Mouse (Mus musculus) thymus, adult 2 months (tissue): ENCODE data around the gene Abhd16a. TPM values are rescaled to one million over a fixed set of nuclear protein-coding genes. Genes with fewer than 3 reads are reported as not detected.

Experiments
- DNase-seq: peaks from one replicate; pipeline ENCODE4 v3.0.0; 2021
- H3K27ac ChIP-seq: fragments of 200-500 bp; 2 replicates; pipeline ENCODE4 v1.5.1; 2012; ENCODE audit warnings: low read length, control low read depth; ENCODE audit not compliant: control insufficient read depth, insufficient read depth
- H3K27me3 ChIP-seq: fragments of 200-500 bp; 2 replicates; pipeline ENCODE4 v1.6.1; 2012; ENCODE audit warnings: mild to moderate bottlenecking, low read length, moderate library complexity, mixed read lengths; ENCODE audit not compliant: control insufficient read depth, insufficient read depth
- H3K36me3 ChIP-seq: fragments of 200-500 bp; 2 replicates; pipeline ENCODE4 v1.6.1; 2012; ENCODE audit warnings: mild to moderate bottlenecking, low read length, moderate library complexity; ENCODE audit not compliant: control insufficient read depth, insufficient read depth
- H3K4me1 ChIP-seq: fragments of 200-500 bp; replicated peaks from 2 replicates; pipeline ENCODE4 v1.6.1; 2012; ENCODE audit warnings: low read length; ENCODE audit not compliant: control insufficient read depth, insufficient read depth
- H3K4me3 ChIP-seq: fragments of 200-500 bp; 2 replicates; pipeline ENCODE4 v1.5.1; 2012; ENCODE audit warnings: mild to moderate bottlenecking, low read length, control low read depth, moderate library complexity; ENCODE audit not compliant: control insufficient read depth, insufficient read depth
- CTCF ChIP-seq: fragments of 200-500 bp; IDR thresholded peaks from 2 replicates; pipeline ENCODE4 v1.5.1; 2012; ENCODE audit warnings: mild to moderate bottlenecking, control low read depth, low read length, moderate library complexity, borderline replicate concordance; ENCODE audit not compliant: control insufficient read depth, poor library complexity, insufficient read depth; ENCODE audit errors: extremely low read depth
- POLR2A ChIP-seq: fragments of 200-500 bp; IDR thresholded peaks from 2 replicates; pipeline ENCODE4 v1.6.1; 2012; ENCODE audit warnings: mild to moderate bottlenecking, low read length, control low read depth, moderate library complexity; ENCODE audit not compliant: control insufficient read depth, poor library complexity, insufficient read depth; ENCODE audit errors: extremely low read depth
- WGBS: fragments of 180-500 bp; shearing (Covaris S2); methylation state at CpG from one replicate; pipeline ENCODE4 v1.1.7; 2018; 5-methylcytosine and 5-hydroxymethylcytosine counted together
- polyA plus RNA-seq: library from polyadenylated mRNA; depleted of rRNA; stranded (reverse); fragments of >200 nt; gene quantifications from 2 replicates; pipeline ENCODE4 v1.2.3, GENCODE M21; 2012; rRNA removed

Gene Abhd16a
- polyA plus RNA-seq, 1 experiment: 191 TPM

GRCm38 (mm10) chr17:35146139-35146538 is 57.1 kb downstream of the Abhd16a start:
- no peak for TF ChIP-seq POLR2A
- TF ChIP-seq CTCF: no peak
- 92% methylated on average over 5 of the region's 5 CpGs for WGBS
- H3K27ac ChIP-seq: no peak overlapping the region
- H3K4me3 ChIP-seq: no peak overlapping the region
- H3K27me3 ChIP-seq: no peaks in the 10 kb centered on the region
- DNase-seq: no peak
- H3K4me1 ChIP-seq: no peaks in the 10 kb centered on the region
- peaks cover 91% of the 10 kb centered on the region for H3K36me3 ChIP-seq

- Histone ChIP-seq H3K4me3 (no peak overlapping the region), H3K36me3 (peaks cover 91% of the 10 kb centered on the region), H3K27ac (no peak overlapping the region), H3K4me1 (no peaks in the 10 kb centered on the region), H3K27me3 (no peaks in the 10 kb centered on the region)
- WGBS: 86% methylated on average over 3 of the region's 3 CpGs
- no peak for TF ChIP-seq POLR2A
- TF ChIP-seq CTCF: no peak
- DNase-seq: no peak
Measured at GRCm38 (mm10) chr17:35147348-35147747, 58.3 kb downstream of the Abhd16a start.

GRCm38 (mm10) chr17:35147922-35148639 is 59.0 kb downstream of the Abhd16a start:
- Histone ChIP-seq H3K4me1 (no peaks in the 10 kb centered on the region), H3K4me3 (no peak overlapping the region), H3K27ac (no peak overlapping the region), H3K27me3 (no peaks in the 10 kb centered on the region), H3K36me3 (peaks cover 91% of the 10 kb centered on the region)
- 77% methylated on average over 5 of the region's 5 CpGs for WGBS
- no peak for DNase-seq
- TF ChIP-seq POLR2A: no peak

GRCm38 (mm10) chr17:35152121-35152520 is 63.1 kb downstream of the Abhd16a start:
- peaks cover 91% of the 10 kb centered on the region for H3K36me3 ChIP-seq
- WGBS: 97% methylated on average over 4 of the region's 4 CpGs
- H3K4me1 ChIP-seq: no peaks in the 10 kb centered on the region
- H3K27me3 ChIP-seq: no peaks in the 10 kb centered on the region
- H3K4me3 ChIP-seq: no peak overlapping the region
- DNase-seq: no peak
- H3K27ac ChIP-seq: no peak overlapping the region
- TF ChIP-seq CTCF (no peak), POLR2A (no peak)

Other genes starting within 250 kb of the Abhd16a start
- gene Skiv2l, start 239.1 kb upstream of the Abhd16a start, polyA plus RNA-seq: 209 TPM in 2 replicates
- gene Nelfe, start 238.9 kb upstream of the Abhd16a start, polyA plus RNA-seq: 26.1 and 33.4 TPM in 2 replicates
- 12.3 and 14.9 TPM in 2 replicates for gene Cfb, start 226.7 kb upstream of the Abhd16a start, polyA plus RNA-seq
- 15.0 and 16.3 TPM in 2 replicates for gene Zbtb12, start 209.8 kb upstream of the Abhd16a start, polyA plus RNA-seq
- gene Gm20547, start 207.2 kb upstream of the Abhd16a start, polyA plus RNA-seq: 0.03 TPM in 1 of 2 replicates, not detected in the other
- 12.9 and 18.4 TPM in 2 replicates for gene C2, start 191.0 kb upstream of the Abhd16a start, polyA plus RNA-seq
- 372 and 380 TPM in 2 replicates for gene Ehmt2, start 190.8 kb upstream of the Abhd16a start, polyA plus RNA-seq
- 0.33 and 0.59 TPM in 2 replicates for gene Slc44a4, start 174.8 kb upstream of the Abhd16a start, polyA plus RNA-seq
- gene Neu1, start 158.0 kb upstream of the Abhd16a start, polyA plus RNA-seq: 66.9 and 82.3 TPM in 2 replicates
- 22.7 and 26.5 TPM in 2 replicates for gene Hspa1b, start 130.0 kb upstream of the Abhd16a start, polyA plus RNA-seq
- not detected in 2 replicates for gene Gm20481, start 119.4 kb upstream of the Abhd16a start, polyA plus RNA-seq
- 10.0 and 12.2 TPM in 2 replicates for gene Hspa1a, start 117.1 kb upstream of the Abhd16a start, polyA plus RNA-seq
- 0.06 and 0.28 TPM in 2 replicates for gene Hspa1l, start 116.6 kb upstream of the Abhd16a start, polyA plus RNA-seq
- gene Lsm2, start 107.4 kb upstream of the Abhd16a start, polyA plus RNA-seq: 207 and 265 TPM in 2 replicates
- 404 and 545 TPM in 2 replicates for gene Vars, start 88.3 kb upstream of the Abhd16a start, polyA plus RNA-seq
- 1.1 and 1.5 TPM in 2 replicates for gene Vwa7, start 72.7 kb upstream of the Abhd16a start, polyA plus RNA-seq
- gene Sapcd1, start 61.2 kb upstream of the Abhd16a start, polyA plus RNA-seq: 12.3 and 18.3 TPM in 2 replicates
- gene Msh5, start 42.5 kb upstream of the Abhd16a start, polyA plus RNA-seq: 15.5 and 20.0 TPM in 2 replicates
- 316 and 321 TPM in 2 replicates for gene Clic1, start 39.3 kb upstream of the Abhd16a start, polyA plus RNA-seq
- gene Ddah2, start 30.2 kb upstream of the Abhd16a start, polyA plus RNA-seq: 54.0 and 55.3 TPM in 2 replicates
- 3.6 and 5.0 TPM in 2 replicates for gene Ly6g6c, start 23.9 kb upstream of the Abhd16a start, polyA plus RNA-seq
- 0.18 and 0.20 TPM in 2 replicates for gene Mpig6b, start 23.1 kb upstream of the Abhd16a start, polyA plus RNA-seq
- gene Ly6g6e, start 12.4 kb upstream of the Abhd16a start, polyA plus RNA-seq: 2.3 and 3.4 TPM in 2 replicates
- gene Ly6g6d, start 11.2 kb upstream of the Abhd16a start, polyA plus RNA-seq: 0.59 and 1.5 TPM in 2 replicates
- 0.66 and 1.3 TPM in 2 replicates for gene Ly6g6f, start 3.7 kb upstream of the Abhd16a start, polyA plus RNA-seq
- 0.27 TPM in 1 of 2 replicates, not detected in the other for gene Ly6g5c, start 19.0 kb downstream of the Abhd16a start, polyA plus RNA-seq
- gene Ly6g5b, start 26.2 kb downstream of the Abhd16a start, polyA plus RNA-seq: 5.9 and 8.3 TPM in 2 replicates
- gene Gpank1, start 32.2 kb downstream of the Abhd16a start, polyA plus RNA-seq: 35.2 and 37.8 TPM in 2 replicates
- 500 and 515 TPM in 2 replicates for gene Csnk2b, start 32.8 kb downstream of the Abhd16a start, polyA plus RNA-seq
- gene D17H6S53E, start 37.1 kb downstream of the Abhd16a start, polyA plus RNA-seq: 12.9 and 16.0 TPM in 2 replicates
- gene Apom, start 42.8 kb downstream of the Abhd16a start, polyA plus RNA-seq: 0.55 and 0.85 TPM in 2 replicates
- gene Bag6, start 45.9 kb downstream of the Abhd16a start, polyA plus RNA-seq: 411 TPM in 2 replicates
- gene Prrc2a, start 75.6 kb downstream of the Abhd16a start, polyA plus RNA-seq: 770 and 778 TPM in 2 replicates
- 5.4 and 8.9 TPM in 2 replicates for gene Aif1, start 86.8 kb downstream of the Abhd16a start, polyA plus RNA-seq
- 30.7 and 49.6 TPM in 2 replicates for gene Lst1, start 99.2 kb downstream of the Abhd16a start, polyA plus RNA-seq
- gene Ltb, start 105.2 kb downstream of the Abhd16a start, polyA plus RNA-seq: 358 and 375 TPM in 2 replicates
- 11.3 and 11.4 TPM in 2 replicates for gene Tnf, start 112.7 kb downstream of the Abhd16a start, polyA plus RNA-seq
- gene Lta, start 116.1 kb downstream of the Abhd16a start, polyA plus RNA-seq: 14.4 and 14.5 TPM in 2 replicates
- gene Gm16181, start 131.6 kb downstream of the Abhd16a start, polyA plus RNA-seq: 0.29 TPM in 1 of 2 replicates, not detected in the other
- gene Atp6v1g2, start 144.4 kb downstream of the Abhd16a start, polyA plus RNA-seq: 7.9 TPM in 2 replicates
- 34.2 and 41.3 TPM in 2 replicates for gene Nfkbil1, start 146.5 kb downstream of the Abhd16a start, polyA plus RNA-seq
- gene Ddx39b, start 152.5 kb downstream of the Abhd16a start, polyA plus RNA-seq: 778 and 831 TPM in 2 replicates
- gene H2-D1, start 173.5 kb downstream of the Abhd16a start, polyA plus RNA-seq: 873 and 1,061 TPM in 2 replicates
- gene H2-Q1, start 231.1 kb downstream of the Abhd16a start, polyA plus RNA-seq: 4.6 and 6.7 TPM in 2 replicates